Mouse (Mus musculus) B cell, adult 2 months (primary cell): ENCODE data around the gene Gm37240.
"Not testable (repeated sequence)": the region's sequence is repeated elsewhere in the genome, so short reads cannot be mapped to it uniquely, and the experiment has no call there.

Experiments used
- DNase-seq, 2 experiments: peaks; one replicate each; pipeline ENCODE4 v3.0.0; 2022

Gene Gm37240

GRCm38 (mm10) chr3:84652643-84653556, 1234.4 kb downstream of the Gm37240 start:
- no peak for DNase-seq

DNA sequence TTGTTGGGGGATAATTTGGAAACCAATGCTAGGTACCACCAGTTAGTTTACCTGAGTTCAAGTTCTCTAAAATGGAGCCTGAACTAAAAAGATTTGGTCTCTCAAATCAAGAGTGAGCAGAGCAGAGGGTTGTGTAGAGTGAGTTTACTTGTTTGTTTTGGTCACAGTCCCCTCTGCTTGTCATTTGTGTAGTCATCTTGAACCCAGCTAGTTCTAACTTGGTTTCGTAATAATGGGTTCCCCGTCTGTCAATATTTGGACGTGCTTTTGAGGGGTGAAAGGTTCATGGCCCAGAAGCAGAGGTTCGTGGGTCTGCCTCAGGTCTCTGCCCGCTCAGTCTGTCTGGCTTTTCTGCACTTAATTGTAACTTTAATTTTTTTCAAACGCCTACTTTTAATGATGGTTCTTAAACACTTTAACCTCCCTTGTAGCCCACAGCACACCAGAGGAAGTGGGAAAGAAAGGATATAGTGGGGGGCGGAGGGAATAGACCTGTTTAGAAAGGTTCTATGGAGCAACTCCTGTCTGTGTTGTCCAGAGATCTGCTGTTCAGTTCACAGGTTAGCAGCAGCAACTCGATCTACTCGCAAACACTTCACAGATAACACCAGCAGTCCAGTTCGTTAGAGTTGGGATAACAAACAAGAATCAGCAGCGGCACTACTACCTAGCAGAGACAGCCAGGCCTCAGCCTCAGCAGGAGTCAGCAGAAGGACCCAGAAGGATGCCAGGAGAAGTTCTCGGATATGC, 1237.6 kb downstream of the Gm37240 start:
- no peak for DNase-seq

GRCm38 (mm10) chr3:84648069-84648468, 1239.2 kb downstream of the Gm37240 start:
- not testable (repeated sequence) for DNase-seq

GRCm38 (mm10) chr3:84647616-84648015, 1239.7 kb downstream of the Gm37240 start:
- DNase-seq: no peak

DNA sequence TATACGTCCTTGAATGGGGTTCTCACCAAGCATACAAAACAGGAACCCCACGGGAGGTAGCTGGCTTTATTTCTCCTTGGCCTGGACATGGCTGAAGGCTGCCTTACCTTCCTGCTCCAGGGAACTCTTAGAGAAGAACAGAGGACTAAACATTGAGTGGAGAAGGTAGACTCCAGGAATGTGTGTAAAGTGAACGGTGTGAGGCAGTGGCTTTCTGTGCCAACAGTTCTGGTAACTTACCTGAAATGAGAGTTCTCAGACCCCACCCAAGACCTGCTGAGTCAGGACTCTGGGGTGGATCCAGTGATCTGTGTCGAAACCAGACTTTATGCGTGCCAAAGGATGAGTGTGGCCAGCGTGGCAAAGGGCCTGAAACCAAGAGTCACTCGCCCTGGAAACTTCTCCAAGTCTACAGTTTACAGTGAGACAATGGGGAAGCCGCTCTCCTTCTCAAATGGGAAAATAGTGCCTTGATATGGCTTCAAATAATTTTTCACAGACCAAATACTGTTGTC, 1240.9 kb downstream of the Gm37240 start:
- no peak for DNase-seq

DNA sequence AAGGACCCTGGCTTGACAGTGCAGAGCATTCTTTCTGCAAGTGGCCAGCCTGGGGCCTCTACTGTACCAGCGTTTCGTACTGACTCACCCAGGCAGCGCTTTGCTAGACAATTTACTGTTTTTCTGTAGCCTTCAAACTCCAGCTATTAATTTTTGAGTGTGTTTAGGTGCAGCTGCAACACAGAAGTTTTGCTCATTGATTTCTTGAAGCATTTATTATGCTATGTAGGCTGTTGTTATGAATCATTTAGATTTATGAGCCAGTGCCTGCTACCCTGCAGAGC, 1241.4 kb downstream of the Gm37240 start:
- DNase-seq: no peak

DNA sequence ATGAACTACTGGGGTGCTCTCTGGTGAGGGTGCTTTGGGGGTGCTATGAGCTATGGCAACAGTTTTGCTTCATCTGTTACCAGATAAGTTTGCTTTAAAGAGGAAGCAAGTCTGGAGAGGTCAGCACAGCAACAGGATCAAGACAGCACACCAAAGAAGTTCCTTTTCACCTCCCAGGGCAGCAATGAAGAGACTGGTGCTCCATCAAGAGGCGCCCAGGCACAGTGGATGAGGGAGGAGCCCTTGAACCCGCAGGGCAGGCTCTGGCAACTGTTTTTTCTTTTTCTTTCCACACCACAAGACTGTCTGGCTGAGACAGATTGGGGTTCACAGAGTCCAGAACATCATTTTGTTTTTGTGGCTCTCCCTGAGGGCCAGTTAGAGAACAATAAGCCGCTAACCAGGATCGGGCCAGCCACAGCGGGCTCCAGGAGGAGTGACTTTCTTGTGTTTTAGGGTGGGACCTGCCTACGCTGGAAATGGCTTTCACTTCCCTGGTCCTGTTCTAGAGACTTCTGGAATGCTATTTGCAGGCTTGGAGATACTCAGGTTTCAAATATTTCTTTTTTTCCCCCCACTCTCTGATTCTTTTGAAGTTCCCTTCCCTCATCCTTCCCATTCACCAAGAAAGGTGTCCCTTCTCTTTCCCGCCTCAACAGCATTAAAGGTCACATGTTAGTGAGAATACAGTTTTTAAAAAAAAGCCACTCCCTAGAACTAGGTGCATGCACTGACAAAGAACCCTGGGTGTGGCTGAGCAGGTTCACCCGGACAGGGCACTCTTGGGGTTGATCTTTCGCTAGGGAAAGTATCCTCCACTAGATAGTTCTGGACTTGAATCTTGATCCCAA, 1241.9 kb downstream of the Gm37240 start:
- no peak for DNase-seq

- DNase-seq: no peak
Observed at GRCm38 (mm10) chr3:84642942-84643341, 1244.4 kb downstream of the Gm37240 start.

GRCm38 (mm10) chr3:84641391-84641790, 1245.9 kb downstream of the Gm37240 start:
- DNase-seq: no peak

GRCm38 (mm10) chr3:84640536-84640935, 1246.8 kb downstream of the Gm37240 start:
- no peak for DNase-seq

DNA sequence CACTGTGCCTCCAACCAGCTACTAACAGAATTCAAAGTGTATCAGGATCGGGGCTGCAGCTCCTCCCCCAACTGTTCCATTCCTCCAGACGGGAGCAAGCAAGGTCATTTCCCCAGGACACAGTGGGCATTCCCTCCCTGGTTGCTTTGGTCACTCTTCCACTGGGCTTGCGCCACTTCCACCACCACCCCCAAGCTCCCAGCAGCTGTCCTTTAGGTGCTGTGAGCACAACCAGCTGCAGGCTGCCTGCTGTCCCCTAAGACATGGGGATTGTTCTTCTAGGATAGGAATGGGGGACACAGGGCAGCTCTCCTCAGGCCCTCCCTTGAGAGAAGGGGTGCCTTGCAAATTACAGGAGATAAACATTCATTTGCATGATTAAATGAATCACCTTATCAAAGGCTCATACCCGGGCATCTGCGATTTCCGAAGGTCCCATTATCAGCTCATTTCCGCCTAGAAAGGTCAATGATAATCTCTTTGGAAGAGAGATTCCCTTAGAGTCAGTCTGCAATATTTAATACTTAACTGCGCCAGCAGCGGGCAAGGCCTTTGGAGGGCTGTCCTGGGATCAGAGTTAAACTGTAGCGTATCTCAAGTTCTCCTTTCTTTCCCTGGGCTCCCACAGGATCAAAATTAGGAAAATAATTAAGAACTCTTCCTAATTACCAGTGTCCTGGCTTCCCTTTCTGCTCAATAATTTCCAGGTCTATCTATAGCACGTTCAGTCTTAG, 1247.4 kb downstream of the Gm37240 start:
- no peak for DNase-seq

- no peak for DNase-seq
Observed at GRCm38 (mm10) chr3:84638858-84639257, 1248.5 kb downstream of the Gm37240 start.

GRCm38 (mm10) chr3:84637890-84638578, 1249.3 kb downstream of the Gm37240 start:
- no peak for DNase-seq

DNA sequence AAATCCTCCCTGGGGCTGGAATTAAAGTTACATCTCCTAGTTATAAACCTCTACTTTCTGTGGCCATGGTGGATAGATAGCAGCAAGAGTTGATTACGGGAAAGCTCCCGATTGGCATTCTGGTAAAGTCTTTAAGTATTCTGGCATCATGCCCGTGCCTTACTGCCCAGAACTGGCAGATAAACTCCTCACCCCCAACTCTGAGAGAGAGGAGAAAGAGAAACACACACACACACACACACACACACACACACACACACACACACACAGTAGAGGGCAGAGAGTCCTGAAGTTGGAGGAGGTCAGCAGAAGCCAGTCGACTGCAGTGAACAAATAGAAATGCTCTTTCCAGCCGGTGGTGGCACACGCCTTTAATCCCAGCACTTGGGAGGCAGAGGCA, 1250.2 kb downstream of the Gm37240 start:
- DNase-seq: no peak

DNA sequence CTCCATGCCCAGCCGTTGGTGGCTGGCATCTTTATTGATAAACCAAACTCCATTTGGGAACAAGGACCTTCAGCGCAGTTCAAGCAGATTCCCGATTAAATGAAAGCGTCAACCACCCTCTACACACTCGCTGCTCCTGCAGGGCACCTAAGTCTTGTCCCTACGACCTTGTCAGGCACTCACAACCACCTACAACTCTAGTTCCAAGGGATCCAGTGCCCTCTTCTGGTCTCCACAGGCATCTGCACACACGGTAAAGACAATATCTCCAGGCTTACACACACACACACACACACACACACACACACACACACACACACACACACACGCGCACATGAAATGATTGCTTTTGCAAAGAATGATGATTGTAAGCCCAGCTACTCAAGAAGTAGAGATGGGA, 1255.7 kb downstream of the Gm37240 start:
- no peak for DNase-seq

GRCm38 (mm10) chr3:84622026-84622425, 1265.3 kb downstream of the Gm37240 start:
- DNase-seq: no peak

- no peak for DNase-seq
Observed at GRCm38 (mm10) chr3:84619725-84620124, 1267.6 kb downstream of the Gm37240 start.

GRCm38 (mm10) chr3:84619056-84619455, 1268.3 kb downstream of the Gm37240 start:
- DNase-seq: no peak

- DNase-seq: no peak
Observed at GRCm38 (mm10) chr3:84618627-84619026, 1268.7 kb downstream of the Gm37240 start.

DNA sequence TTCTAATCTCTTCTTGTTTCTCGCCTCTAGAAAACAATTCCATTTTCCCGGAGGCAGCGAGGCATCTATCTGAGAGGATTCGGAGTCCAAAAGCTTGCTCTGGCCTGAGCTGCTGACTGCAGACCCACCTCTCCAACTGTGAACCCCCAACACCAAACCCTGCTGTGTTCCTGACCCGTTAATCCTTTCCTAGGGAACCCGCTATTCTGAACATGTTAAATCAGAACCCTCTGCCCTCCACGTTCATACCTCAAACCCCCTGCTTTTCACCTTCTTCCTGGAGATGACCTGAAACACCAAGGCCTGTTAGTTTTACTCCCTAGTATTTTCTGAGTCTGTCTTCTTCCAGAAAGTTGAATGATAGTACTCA, 1271.5 kb downstream of the Gm37240 start:
- no peak for DNase-seq

DNA sequence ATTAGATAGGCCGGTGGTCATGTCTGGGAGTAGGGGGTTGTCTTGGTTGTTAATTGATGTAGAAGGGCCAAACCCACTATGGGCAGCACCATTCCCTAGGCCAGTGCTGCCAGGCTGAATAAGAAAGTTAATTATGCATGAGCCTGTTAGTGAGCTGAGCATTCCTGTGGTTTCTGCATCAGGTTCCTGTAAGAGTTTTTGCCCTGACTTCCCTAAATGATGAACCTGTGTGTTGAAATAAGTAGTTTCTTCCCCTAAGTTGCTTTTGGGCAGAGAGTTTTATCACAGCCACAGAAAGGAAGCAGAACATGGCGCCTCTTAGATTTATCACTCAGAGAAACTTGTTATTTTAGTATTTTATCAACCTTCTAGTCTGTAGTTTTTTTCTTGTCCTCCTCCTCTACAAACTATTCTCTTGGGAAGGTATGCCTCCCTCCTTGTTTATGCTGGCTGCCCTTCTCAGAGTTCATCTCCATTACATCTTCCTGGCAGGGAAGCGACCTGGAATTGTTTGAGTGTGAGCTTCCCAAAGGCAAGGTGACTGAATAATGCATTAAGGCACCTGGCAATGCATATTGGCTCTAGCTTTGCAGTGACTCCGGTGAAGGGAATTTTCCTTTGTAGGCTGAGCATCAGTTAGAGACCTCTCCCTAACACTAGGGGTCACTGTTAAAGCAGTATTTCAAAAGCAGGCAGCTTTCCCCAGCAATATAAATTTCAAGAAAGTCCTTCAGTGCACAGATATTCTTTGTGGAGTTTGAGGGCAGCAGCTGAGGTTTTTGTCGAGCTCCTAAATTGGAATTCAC, 1272.1 kb downstream of the Gm37240 start:
- peak; percentile 37 to 49 for DNase-seq
